Mouse (Mus musculus): ENCODE results near the gene Ccdc136.

Gene Ccdc136

GRCm38 (mm10) chr6:29439251-29439650, 43.1 kb downstream of the Ccdc136 start:
- in situ Hi-C loops (cut with MboI) = no loop called here

DNA sequence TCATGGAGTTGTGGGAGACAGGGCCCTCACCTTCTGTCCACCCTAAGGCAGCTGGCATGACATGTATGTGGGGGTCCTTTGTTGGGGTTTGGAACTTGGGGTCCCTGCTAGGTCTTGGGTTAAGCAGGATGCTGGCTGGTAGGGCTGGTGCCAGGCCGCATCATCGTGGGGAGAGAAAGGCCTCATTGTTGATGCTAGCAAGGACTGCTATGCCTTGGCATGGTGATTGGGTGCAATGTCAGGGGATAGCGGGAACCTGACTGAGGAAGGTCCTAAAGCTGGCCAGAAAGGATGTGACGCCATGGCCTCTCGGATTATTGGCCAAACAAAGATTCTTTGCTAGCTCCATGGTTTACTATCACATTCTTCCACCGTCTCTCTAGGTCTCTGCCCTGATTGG, 43.7 kb downstream of the Ccdc136 start:
- in situ Hi-C loops (cut with MboI) = no loop called here

- in situ Hi-C loops (cut with MboI) = no loop called here
Measured at GRCm38 (mm10) chr6:29444773-29445172, 48.7 kb downstream of the Ccdc136 start.

DNA sequence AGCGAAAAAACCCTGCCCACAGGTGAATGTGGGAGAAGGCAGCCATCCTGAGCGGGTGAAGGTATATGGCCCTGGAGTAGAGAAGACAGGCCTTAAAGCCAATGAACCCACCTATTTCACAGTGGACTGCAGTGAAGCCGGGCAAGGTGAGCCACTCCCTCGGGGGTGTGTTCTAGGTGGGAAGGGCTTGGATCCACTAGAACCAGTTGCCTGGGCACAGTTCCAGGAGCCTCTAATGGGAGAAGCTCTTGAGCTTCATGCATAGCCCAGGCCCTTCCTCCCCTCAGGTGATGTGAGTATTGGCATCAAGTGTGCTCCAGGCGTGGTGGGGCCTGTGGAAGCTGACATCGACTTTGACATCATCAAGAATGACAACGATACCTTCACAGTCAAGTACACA, 49.2 kb downstream of the Ccdc136 start:
- in situ Hi-C loops (cut with MboI) = no loop called here

DNA sequence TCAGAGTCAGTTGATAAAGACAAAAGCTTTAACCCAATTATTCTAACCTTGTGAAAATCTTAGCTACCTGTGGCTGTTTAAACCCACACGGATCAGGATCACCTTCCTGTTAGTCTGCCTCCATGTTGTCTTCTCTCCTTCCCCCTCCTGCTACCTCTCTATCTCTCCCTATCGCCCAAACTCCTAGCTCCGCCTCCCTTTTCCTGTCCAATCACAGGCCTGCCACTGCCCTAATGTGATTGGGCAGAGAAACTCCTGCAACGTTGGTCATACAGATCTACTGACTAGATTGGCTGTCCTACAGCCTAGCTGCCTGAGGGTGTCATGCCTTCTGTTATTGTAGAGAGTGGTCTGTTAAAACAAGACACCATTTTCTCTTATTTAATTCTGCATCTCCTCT, 53.7 kb downstream of the Ccdc136 start:
- in situ Hi-C loops (cut with MboI) = no loop called here

DNA sequence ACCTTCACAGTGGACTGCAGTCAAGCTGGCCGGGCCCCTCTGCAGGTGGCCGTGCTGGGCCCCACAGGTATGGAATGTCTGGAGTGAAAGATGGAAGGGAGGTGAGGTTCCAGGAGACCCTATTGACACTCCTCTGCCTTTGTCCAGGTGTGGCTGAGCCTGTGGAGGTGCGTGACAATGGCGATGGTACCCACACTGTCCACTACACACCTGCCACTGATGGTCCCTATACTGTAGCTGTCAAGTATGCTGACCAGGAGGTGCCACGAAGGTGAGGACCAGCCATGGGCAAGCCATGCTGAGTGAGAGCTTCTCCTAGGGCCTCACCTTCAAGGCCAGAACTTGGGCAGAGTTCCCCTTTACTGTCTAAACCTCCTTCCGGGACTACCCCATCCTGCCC, 54.6 kb downstream of the Ccdc136 start:
- in situ Hi-C loops (cut with MboI) = no loop called here

DNA sequence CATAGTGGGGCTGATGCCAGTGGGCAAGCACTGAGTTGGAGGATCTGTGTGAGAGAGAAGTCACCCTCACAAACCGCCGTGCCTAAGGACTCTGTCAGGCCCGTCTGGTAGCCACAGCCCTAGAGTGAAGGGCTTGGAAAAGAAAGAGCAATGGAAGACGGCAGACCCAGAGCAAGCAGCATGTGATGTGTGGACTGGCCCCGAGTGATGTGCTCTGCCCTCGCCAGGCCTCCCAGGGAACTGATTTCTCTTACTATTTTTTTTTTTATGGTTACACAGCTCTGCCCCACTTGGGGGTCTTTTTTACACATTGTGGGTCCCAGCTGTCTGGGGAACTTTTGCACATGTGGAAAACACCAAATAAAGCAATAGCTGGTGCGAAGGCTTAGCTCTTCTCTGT, 65.4 kb downstream of the Ccdc136 start:
- in situ Hi-C loops (cut with MboI) = no loop called here

- in situ Hi-C loops (cut with MboI) = no loop called here
Measured at GRCm38 (mm10) chr6:29463388-29463787, 67.3 kb downstream of the Ccdc136 start.

GRCm38 (mm10) chr6:29467583-29468354, 71.7 kb downstream of the Ccdc136 start, which contains the start of gene Atp6v1f:
Gene Atp6v1f (plus strand): TSS chr6:29467718.
- in situ Hi-C loops (cut with MboI) = no loop called here

DNA sequence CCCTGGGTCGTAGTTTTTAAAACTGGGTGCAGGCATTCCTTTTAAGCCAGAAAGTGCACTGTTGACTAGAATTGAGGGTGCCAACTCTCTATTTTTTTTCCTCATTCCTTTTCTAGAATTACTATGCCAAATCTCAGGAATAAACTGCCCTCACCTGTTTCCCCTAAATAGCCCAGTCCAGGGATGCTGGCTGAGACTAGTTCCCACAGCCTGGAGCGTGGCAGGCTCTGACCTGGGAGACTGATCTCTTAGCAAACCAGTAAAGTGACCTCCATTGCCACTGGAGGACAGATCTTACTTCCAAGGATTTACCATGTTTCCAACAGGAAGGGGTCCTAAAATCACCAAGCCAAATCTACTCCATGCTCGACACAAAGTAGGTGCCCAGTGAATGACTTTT, 72.7 kb downstream of the Ccdc136 start:
- in situ Hi-C loops (cut with MboI) = no loop called here

DNA sequence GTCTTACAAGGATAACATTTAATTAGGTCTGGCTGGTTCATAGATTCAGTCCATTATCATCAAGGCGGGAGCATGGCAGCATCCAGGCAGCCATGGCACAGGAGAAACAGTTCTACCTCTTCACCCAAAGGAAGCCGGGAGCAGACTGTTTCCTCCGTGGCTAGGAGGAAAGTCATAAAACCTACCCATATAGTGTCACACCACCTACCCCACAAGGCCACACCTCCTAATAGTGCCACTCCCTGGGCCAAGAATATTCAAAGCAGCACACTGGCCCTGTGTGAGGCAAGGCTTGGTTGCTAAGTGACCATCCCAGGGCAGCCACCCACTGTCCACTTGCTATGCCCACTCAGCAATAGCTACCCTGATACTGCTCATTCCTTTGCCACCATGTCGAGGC, 75.0 kb downstream of the Ccdc136 start, which contains the start of gene Atp6v1fnb:
TSS of gene Atp6v1fnb (plus strand) at position 301 of the 400 bp plus-strand sequence.
- in situ Hi-C loops (cut with MboI) = no loop called here

DNA sequence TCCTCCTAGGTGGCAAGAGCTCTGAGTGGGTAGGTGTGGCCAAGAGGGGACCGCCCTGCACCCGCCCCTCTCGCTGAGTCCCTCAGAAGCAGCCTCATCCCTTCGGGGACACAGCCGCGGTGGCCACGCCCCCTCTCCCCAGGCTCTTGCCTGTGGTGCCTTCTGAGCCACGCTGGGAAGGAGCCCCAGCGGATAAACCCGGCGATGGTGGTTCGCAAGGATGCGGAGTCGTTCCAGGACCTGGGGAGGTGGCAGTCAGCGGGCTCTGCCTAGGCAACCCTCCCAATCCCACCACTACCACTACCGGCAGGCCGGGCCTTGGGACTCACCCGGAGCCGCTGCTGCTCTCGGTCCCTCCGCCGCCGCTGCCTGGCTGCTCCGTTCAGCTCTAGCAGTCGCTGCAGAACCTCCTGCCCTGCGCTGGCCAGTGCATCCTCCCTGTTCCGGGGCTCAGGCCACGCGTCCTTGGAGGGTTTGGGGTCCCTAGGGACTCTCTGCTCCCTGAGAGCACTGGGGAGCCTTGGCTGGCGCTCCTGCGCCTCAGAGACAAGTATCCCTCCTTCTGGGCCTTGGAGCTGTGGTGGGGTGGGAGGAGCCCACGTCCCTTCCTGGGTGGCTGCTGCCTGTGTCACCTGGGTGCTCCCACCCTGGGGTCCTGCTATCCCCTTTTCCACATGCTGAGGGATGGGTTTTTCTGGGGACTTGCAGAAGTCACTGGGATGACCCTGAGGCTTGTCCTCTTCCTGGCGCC, 78.0 kb downstream of the Ccdc136 start:
- in situ Hi-C loops (cut with MboI) = no loop called here

DNA sequence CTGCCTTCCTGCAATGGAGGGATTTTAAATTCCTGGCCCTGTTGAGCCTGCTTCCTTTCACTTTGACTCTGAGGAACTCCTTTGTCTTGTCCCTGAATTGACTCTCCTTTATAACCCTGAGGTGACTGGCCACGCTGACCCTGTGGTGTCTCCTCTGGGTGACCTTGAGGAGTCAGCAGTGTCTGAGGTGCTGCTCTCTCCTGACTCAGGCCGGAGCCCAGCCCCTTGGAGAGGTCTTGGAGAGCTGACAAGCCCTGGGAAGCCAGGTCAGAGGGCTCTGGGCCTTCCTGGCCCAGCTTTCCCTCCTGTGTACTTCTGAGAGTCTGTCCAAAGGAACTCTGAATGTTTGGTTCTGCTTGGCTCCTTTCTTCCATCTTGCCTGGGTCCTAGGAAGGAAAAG, 78.6 kb downstream of the Ccdc136 start:
- in situ Hi-C loops (cut with MboI) = no loop called here

All from mature B cell (primary cell).